Mouse (Mus musculus) liver, embryonic 11.5 days (tissue): ENCODE measurements around the gene Dcxr. TPM values are rescaled to one million over a fixed set of nuclear protein-coding genes. Genes with fewer than 3 reads are reported as not detected.
A peak's percentile ranks its signal among the peaks of the same experiment; 100 is the strongest.
"Not testable (repeated sequence)": the region's sequence is repeated elsewhere in the genome, so short reads cannot be mapped to it uniquely, and the experiment has no call there.

Experiments
- ATAC-seq: fragments of 200-750 bp; cut with Nextera tagmentation; replicated peaks from 2 replicates; pipeline ENCODE4 v1.8.0; 2017; ENCODE audit warnings: moderate number of reproducible peaks, mild to moderate bottlenecking, moderate TSS enrichment, moderate library complexity; ENCODE audit not compliant: low FRiP score
- DNase-seq: peaks from one replicate; pipeline ENCODE4 v3.0.0-alpha.2; 2017; ENCODE audit warnings: low spot score
- H3K27ac ChIP-seq: fragments of 300-500 bp; sonication (generic); 2 replicates; pipeline ENCODE4 v1.5.1; 2014; ENCODE audit warnings: mild to moderate bottlenecking, low read depth, low read length, control low read depth
- H3K27me3 ChIP-seq: fragments of 300-500 bp; sonication (generic); replicated peaks from 2 replicates; pipeline ENCODE4 v1.6.1; 2014; ENCODE audit warnings: low read length, mixed read lengths; ENCODE audit not compliant: control insufficient read depth, insufficient read depth
- H3K36me3 ChIP-seq: fragments of 300-500 bp; sonication (generic); 2 replicates; pipeline ENCODE4 v1.6.1; 2014; ENCODE audit warnings: mild to moderate bottlenecking, low read length, moderate library complexity, mixed read lengths; ENCODE audit not compliant: control insufficient read depth, insufficient read depth
- H3K4me1 ChIP-seq: fragments of 300-500 bp; sonication (generic); replicated peaks from 2 replicates; pipeline ENCODE4 v1.6.1; 2014; ENCODE audit warnings: low read length, mixed read lengths; ENCODE audit not compliant: control insufficient read depth, insufficient read depth
- H3K4me2 ChIP-seq: fragments of 300-500 bp; sonication (generic); 2 replicates; pipeline ENCODE4 v1.6.1; 2014; ENCODE audit warnings: mild to moderate bottlenecking, control low read depth, moderate library complexity
- H3K4me3 ChIP-seq: fragments of 300-500 bp; sonication (generic); 2 replicates; pipeline ENCODE4 v1.5.1; 2014; ENCODE audit warnings: low read depth, low read length, control low read depth
- H3K9ac ChIP-seq: fragments of 300-500 bp; sonication (generic); 2 replicates; pipeline ENCODE4 v1.6.1; 2014; ENCODE audit warnings: low read depth, low read length, control low read depth
- H3K9me3 ChIP-seq: fragments of 300-500 bp; sonication (generic); 2 replicates; pipeline ENCODE4 v1.6.1; 2016; ENCODE audit warnings: low read length, inconsistent platforms, mixed read lengths; ENCODE audit not compliant: control insufficient read depth
- WGBS: fragments of 180-500 bp; shearing (Covaris S2); extraction: QIAGEN DNeasy Blood & Tissue Kit; methylation state at CpG from one replicate; pipeline ENCODE4 v1.1.7; 2014; 5-methylcytosine and 5-hydroxymethylcytosine counted together
- polyA plus RNA-seq: library from polyadenylated mRNA; unstranded; fragments of >200 nt; fragmentation: Nextera tagmentation; extraction: Ambion mirVana; gene quantifications from 2 replicates; pipeline ENCODE4 v1.2.1, GENCODE M21; 2014

Gene Dcxr
- polyA plus RNA-seq, 1 experiment from 2014 or later = 12.9 TPM

DNA sequence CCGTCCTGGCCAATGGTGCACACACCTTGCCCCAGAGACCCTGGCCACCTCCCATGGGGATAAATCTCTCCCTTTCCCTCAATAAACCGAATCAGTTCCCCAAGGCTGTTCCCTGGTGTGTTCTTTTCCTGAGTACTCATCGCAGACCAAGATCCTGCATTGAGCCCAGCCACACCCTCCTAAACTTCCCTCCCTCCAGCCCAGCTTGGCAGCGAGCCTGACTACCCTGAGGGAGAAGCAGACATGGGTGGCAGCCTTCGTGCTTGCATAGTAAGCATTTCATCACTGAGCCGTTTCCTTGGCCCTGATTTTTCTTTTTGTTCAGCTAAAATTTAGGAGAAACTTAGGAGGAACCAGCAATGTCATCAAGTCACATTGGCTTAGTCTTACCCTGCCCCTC, 6.4 kb upstream of the Dcxr start:
- peaks cover 10% of the 10 kb centered on the region for H3K27me3 ChIP-seq
- no peaks in the 10 kb centered on the region for H3K9me3 ChIP-seq
- no peak overlapping the region for H3K4me2 ChIP-seq
- no peak overlapping the region for H3K9ac ChIP-seq
- no peak overlapping the region for H3K4me3 ChIP-seq
- WGBS = 63% methylated on average over 6 of the region's 6 CpGs
- H3K36me3 ChIP-seq = no peaks in the 10 kb centered on the region
- peaks cover 7% of the 10 kb centered on the region; the same call in 1 of the 2 replicates for H3K4me1 ChIP-seq
- ATAC-seq (no peak), DNase-seq (no peak)
- H3K27ac ChIP-seq = no peak overlapping the region

DNA sequence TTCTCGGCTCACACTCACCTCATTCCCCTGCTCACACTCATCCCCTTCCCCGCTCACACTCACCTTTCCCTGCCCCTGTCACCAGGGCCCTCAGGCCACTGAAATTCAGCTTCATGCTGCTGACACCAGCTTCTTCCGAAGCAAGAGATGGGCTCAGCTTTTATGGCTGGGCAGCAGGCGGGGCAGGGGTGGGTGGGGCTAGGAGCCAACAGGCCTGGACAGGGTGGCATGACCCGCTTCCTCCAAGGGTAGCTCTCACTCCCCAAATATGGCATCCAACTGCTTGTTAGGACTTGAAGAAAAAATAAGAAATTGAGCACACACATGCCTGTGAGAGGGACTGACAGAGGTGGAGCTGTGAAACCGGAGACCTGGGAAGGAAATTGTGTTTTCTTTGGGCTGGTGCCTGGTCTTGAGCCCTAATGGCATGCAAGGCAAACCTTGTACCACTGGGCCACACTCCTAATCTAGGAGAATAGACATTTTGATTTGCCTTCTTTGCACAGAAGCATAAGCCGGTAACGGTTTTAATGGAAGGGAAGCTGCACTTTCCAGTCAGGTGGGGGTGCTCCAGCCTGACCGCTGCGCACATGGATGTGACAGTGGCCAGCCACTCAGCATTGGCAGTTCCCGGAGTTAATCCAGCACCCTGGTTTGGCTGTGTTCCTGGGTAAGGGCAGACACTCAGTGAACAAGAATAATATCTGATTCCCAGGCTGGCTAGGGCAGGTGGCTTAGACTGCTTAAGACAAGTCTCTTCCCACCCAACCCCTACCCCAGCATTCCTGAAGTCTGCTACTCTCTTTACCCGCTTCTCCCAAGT, 5.0 kb upstream of the Dcxr start, which contains the start of gene Cbr2:
Gene Cbr2, minus strand, starts transcription at position 257 of the 823 bp plus-strand sequence.
- 69% methylated on average over 12 of the region's 12 CpGs for whole genome bisulfite sequencing
- peaks cover 10% of the 10 kb centered on the region for H3K27me3 ChIP-seq
- H3K4me3 ChIP-seq = no peak within 1 kb of the TSS
- no peak within 1 kb of the TSS for H3K27ac ChIP-seq
- no peaks in the 10 kb centered on the region for H3K9me3 ChIP-seq
- DNase-seq = no peak
- H3K4me2 ChIP-seq = no peak within 1 kb of the TSS
- no peak for ATAC-seq
- peaks cover 7% of the 10 kb centered on the region; the same call in 1 of the 2 replicates for H3K4me1 ChIP-seq
- H3K9ac ChIP-seq = no peak within 1 kb of the TSS
- no peaks in the 10 kb centered on the region for H3K36me3 ChIP-seq

DNA sequence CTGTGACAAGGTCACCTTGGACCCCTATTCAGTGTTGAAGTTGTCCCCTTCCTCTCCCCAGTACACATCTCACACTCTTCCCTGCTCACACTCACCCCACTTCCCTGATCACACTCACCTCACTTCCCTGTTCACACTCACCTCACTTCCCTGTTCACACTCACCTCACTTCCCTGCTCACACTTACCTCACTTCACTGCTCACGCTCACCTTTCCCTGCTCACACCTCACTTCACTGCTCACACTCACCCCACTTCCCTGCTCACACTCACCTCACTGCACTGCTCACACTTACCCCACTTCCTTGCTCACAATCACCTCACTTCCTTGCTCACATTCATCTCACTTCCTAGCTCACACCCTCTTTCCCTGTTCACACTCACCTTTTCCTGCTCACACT, 4.3 kb upstream of the Dcxr start:
- no peak for DNase-seq
- H3K9ac ChIP-seq = no peak overlapping the region
- H3K36me3 ChIP-seq = no peaks in the 10 kb centered on the region
- no peaks in the 10 kb centered on the region for H3K9me3 ChIP-seq
- no peak for ATAC-seq
- peaks cover 10% of the 10 kb centered on the region for H3K27me3 ChIP-seq
- H3K4me1 ChIP-seq = peaks cover 7% of the 10 kb centered on the region; the same call in 1 of the 2 replicates
- 83% methylated on average over 1 of the region's 1 CpGs for WGBS
- no peak overlapping the region for H3K4me2 ChIP-seq
- H3K4me3 ChIP-seq = no peak overlapping the region
- no peak overlapping the region for H3K27ac ChIP-seq

DNA sequence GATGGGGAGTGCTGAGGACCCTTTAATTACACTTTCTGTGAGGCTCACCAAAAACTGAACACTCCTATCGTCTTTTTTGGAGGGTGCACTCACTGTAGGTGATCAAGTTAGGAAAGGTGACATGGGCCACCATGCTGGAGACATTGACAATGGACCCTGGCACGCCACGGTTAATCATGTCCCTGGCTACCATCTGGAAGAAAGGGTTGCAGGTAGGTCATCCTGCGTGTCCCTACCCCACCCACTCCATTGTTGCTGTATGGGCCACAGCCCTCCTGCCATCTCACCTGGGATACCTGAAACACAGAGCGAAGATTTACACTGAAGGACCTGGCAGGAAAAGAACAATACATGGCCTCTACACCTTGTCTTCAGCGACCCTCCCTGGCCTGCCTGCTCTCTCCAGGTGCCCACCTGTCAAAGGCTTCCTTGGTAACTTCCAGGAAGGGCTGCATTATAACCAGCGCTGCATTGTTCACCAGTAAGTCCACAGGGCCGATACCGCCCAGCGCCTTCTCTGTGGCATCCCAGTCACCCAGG, 3.3 kb upstream of the Dcxr start:
- Histone ChIP-seq H3K27me3 (peaks cover 10% of the 10 kb centered on the region), H3K9ac (no peak overlapping the region), H3K27ac (no peak overlapping the region), H3K4me2 (no peak overlapping the region), H3K36me3 (no peaks in the 10 kb centered on the region), H3K4me3 (no peak overlapping the region), H3K9me3 (no peaks in the 10 kb centered on the region), H3K4me1 (peaks cover 7% of the 10 kb centered on the region; the same call in 1 of the 2 replicates)
- DNase-seq = no peak
- WGBS = 84% methylated on average over 10 of the region's 10 CpGs
- no peak for ATAC-seq

DNA sequence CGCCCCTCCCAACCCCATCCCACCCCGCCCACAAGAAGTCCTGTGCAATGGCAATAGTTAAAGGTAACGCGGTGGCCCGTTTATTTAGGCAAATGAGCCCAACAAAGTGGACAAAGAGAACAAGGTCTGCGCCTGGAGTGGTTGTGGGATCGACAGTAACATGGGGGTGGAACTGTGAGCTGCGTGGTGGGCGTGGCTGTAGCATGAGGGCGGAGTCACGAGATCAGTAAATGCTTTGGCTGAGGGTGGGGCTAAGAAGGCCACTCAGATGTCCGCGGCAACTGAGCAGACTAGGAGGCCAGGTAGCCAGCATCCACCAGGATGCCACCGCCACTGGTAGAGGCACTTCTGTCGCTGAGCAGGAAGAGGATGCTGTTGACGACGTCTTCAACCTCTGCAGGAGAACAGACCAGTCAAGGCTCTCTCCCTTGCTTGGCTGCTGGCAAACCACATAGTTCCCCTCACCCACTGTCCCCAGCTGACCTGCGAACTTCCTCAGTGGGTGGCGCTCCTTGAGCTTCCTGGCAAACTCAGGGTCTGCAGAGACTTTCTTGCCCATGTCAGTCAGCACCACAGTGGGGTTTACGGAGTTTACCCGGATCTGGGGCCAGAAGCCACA, 2.5 kb upstream of the Dcxr start:
- Histone ChIP-seq H3K4me3 (peak overlapping the region; percentile 21; the same call in 1 of the 2 replicates), H3K4me2 (peak overlapping the region; percentile 53)
- H3K27me3 ChIP-seq, H3K36me3 ChIP-seq, H3K27ac ChIP-seq, DNase-seq, H3K9ac ChIP-seq, H3K4me1 ChIP-seq, H3K9me3 ChIP-seq: not testable (repeated sequence)
- 2% methylated on average over 18 of the region's 21 CpGs for WGBS
- peak; percentile 57 for ATAC-seq

DNA sequence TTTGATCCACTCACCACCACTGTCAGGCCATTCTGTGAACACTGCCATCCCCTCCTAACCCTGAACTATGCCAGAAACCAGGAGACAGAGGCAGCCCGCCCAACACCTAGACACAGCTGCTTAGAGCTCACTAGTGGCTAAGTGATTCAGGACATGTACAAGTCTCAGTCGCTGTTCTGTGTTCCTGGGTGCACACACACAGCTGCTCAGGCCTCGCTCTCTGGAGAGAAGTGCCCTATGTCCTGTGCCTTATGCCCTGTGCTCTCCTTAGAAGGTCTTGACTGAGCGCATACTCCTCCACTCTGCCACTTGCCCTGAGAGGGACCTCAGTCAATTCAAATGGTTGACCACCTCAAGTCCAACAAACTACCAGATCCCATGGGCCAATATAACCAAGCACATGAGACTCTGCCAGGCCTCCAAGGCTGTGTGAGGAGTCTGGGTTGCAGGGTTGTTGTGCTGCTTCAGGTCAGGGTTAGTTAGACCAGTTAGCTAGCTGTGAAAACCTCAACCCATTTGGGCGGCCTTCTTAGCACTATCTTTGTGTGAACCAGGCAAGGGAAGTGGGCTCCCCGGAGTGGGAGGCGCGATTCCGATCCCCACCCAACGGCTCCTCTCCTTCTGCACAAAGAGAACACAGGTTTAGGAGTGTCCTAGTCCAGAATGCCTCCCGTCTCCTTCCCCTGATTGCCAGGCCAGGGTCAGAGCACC, 1.6 kb upstream of the Dcxr start:
- DNase-seq (no peak), ATAC-seq (no peak)
- H3K4me2 ChIP-seq = peak overlapping the region; percentile 53; the same call in 1 of the 2 replicates
- H3K4me3 ChIP-seq = peak overlapping the region; percentile 21; the same call in 1 of the 2 replicates
- no peaks in the 10 kb centered on the region for H3K36me3 ChIP-seq
- 65% methylated on average over 11 of the region's 11 CpGs for WGBS
- no peak overlapping the region for H3K9ac ChIP-seq
- H3K9me3 ChIP-seq = no peaks in the 10 kb centered on the region
- peaks cover 7% of the 10 kb centered on the region; the same call in 1 of the 2 replicates for H3K4me1 ChIP-seq
- H3K27ac ChIP-seq = no peak overlapping the region
- peaks cover 7% of the 10 kb centered on the region for H3K27me3 ChIP-seq

DNA sequence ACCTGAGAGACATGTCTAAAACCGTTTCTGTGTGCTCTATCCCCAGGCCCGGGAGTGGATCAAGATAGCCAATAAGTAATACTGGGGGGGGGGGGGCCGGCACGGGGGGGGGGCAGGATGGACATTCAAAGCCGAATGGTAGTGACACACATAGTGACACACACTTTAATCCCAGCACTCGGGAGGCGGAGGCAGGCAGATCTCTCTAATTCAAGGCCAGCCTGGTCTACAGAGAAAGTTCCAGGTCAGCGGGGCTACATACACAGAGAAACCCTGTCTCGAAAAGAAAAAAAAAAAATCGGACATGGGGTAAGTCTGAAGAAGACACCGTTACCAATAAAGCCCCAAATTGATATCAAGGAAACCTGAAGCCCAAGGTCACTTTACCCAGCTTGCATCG, 483 bp upstream of the Dcxr start:
- ATAC-seq (no peak), DNase-seq (no peak)
- no peaks in the 10 kb centered on the region for H3K36me3 ChIP-seq
- no peaks in the 10 kb centered on the region for H3K9me3 ChIP-seq
- no peak overlapping the region for H3K9ac ChIP-seq
- peak overlapping the region; percentile 92; the same call in 1 of the 2 replicates for H3K4me2 ChIP-seq
- H3K27me3 ChIP-seq = peaks cover 12% of the 10 kb centered on the region
- peaks cover 7% of the 10 kb centered on the region; the same call in 1 of the 2 replicates for H3K4me1 ChIP-seq
- no peak overlapping the region for H3K4me3 ChIP-seq
- H3K27ac ChIP-seq = no peak overlapping the region
- 58% methylated on average over 12 of the region's 12 CpGs for WGBS
